Mouse (Mus musculus): ENCODE measurements around the gene Wbp4. TPM values are rescaled to one million over a fixed set of nuclear protein-coding genes. Genes with fewer than 3 reads are reported as not detected.
"Not testable (repeated sequence)": the region's sequence is repeated elsewhere in the genome, so short reads cannot be mapped to it uniquely, and the experiment has no call there.

Wbp4 gene
- polyA plus RNA-seq, 1 experiment from 2014 or later = 46.8 TPM

DNA sequence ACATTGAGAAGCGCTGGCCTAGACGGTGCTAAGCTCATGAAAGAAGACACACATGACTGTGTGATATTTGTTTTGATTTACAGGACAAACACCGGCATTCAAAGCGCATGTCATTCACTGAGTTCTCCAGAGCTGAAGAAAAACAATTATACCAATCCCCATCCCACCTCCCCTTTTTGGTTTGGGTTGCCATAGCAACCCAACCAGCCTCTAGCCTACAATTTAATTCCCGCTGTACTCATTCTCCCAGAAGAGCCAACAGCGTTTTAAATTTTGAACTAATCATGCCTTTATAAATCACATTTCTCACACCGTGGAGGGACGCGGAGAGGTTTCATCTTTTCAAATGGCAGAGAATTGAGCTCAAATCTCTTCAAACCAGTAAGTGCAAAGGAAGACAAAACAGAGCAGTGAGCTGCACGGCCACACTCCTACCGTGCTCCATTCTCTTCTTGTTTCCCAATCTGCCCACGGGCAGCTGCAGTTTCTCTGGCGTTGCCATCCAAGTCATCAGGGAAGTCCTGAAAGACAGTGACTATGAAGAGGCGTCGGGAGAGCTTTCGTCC is 36.2 kb downstream of the Wbp4 start:
- no peak overlapping the region for H3K9ac ChIP-seq (ENCODE audit: low read depth, low read length)
- 75% methylated on average over 16 of the region's 16 CpGs for WGBS
- H3K27ac ChIP-seq = no peak overlapping the region
- H3K27me3 ChIP-seq (ENCODE audit: insufficient read depth, low read length) = no peaks in the 10 kb centered on the region
- no peak overlapping the region for H3K4me2 ChIP-seq (ENCODE audit: low read length)
- no peak for TF ChIP-seq CTCF (IDR thresholded peaks at IDR 0.05; ENCODE audit: low read depth)
- H3K4me1 ChIP-seq (replicated peaks; ENCODE audit: insufficient read depth, low read length) = no peaks in the 10 kb centered on the region
- ATAC-seq (replicated peaks; ENCODE audit: low FRiP score, low read depth) = no peak
- no peak for DNase-seq (ENCODE audit: low spot score)
- no peak overlapping the region for H3K4me3 ChIP-seq (replicated peaks; ENCODE audit: low read depth, low read length)
- no peaks in the 10 kb centered on the region for H3K36me3 ChIP-seq (ENCODE audit: insufficient read depth, low read length)
- H3K9me3 ChIP-seq (replicated peaks; ENCODE audit: low read length) = no peaks in the 10 kb centered on the region

- no peak for TF ChIP-seq CTCF (IDR thresholded peaks at IDR 0.05; ENCODE audit: low read depth)
- Histone ChIP-seq H3K27ac (no peak overlapping the region), H3K4me3 (replicated peaks; ENCODE audit: low read depth, low read length) (no peak overlapping the region), H3K4me1 (replicated peaks; ENCODE audit: insufficient read depth, low read length) (no peaks in the 10 kb centered on the region), H3K9ac (ENCODE audit: low read depth, low read length) (no peak overlapping the region), H3K9me3 (replicated peaks; ENCODE audit: low read length) (no peaks in the 10 kb centered on the region), H3K27me3 (ENCODE audit: insufficient read depth, low read length) (no peaks in the 10 kb centered on the region), H3K36me3 (ENCODE audit: insufficient read depth, low read length) (no peaks in the 10 kb centered on the region), H3K4me2 (ENCODE audit: low read length) (no peak overlapping the region)
- DNase-seq (ENCODE audit: low spot score) (no peak), ATAC-seq (replicated peaks; ENCODE audit: low FRiP score, low read depth) (no peak)
- 92% methylated on average over 9 of the region's 9 CpGs for WGBS
These were observed 36.7 kb downstream of the Wbp4 start for GRCm38 (mm10) chr14:79444601-79445000.

DNA sequence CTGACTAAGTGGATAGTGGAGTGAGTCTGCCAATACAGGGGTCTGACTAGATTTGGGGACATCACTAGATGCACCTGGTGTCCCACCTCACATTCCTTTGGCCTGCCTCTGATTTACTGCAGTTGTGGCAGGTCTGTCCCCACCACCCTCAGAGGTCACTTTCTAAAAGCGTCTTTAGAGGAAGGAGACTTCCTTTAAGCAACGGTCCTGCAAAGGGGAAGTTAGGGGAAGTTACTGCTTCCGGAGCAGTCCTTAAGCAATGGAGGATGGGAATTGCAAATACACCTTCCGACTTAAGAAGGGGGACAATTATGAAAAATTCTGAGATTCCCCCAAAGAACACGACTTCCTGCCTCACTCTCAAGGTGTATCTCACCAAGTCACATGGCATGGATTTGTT is 39.9 kb downstream of the Wbp4 start:
- no peak for TF ChIP-seq CTCF (IDR thresholded peaks at IDR 0.05; ENCODE audit: low read depth)
- 71% methylated on average over 5 of the region's 5 CpGs for WGBS
- DNase-seq (ENCODE audit: low spot score) (no peak), ATAC-seq (replicated peaks; ENCODE audit: low FRiP score, low read depth) (no peak)
- no peaks in the 10 kb centered on the region for H3K36me3 ChIP-seq (ENCODE audit: insufficient read depth, low read length)
- H3K27me3 ChIP-seq (ENCODE audit: insufficient read depth, low read length) = no peaks in the 10 kb centered on the region
- no peak overlapping the region for H3K27ac ChIP-seq
- no peak overlapping the region for H3K9ac ChIP-seq (ENCODE audit: low read depth, low read length)
- H3K4me3 ChIP-seq (replicated peaks; ENCODE audit: low read depth, low read length) = no peak overlapping the region
- no peaks in the 10 kb centered on the region for H3K4me1 ChIP-seq (replicated peaks; ENCODE audit: insufficient read depth, low read length)
- H3K4me2 ChIP-seq (ENCODE audit: low read length) = no peak overlapping the region
- H3K9me3 ChIP-seq (replicated peaks; ENCODE audit: low read length) = no peaks in the 10 kb centered on the region

GRCm38 (mm10) chr14:79440655-79441054 is 40.7 kb downstream of the Wbp4 start:
- no peak overlapping the region for H3K9ac ChIP-seq (ENCODE audit: low read depth, low read length)
- no peak overlapping the region for H3K27ac ChIP-seq
- H3K27me3 ChIP-seq (ENCODE audit: insufficient read depth, low read length) = no peaks in the 10 kb centered on the region
- ATAC-seq (replicated peaks; ENCODE audit: low FRiP score, low read depth) (no peak), DNase-seq (ENCODE audit: low spot score) (no peak)
- no peak overlapping the region for H3K4me3 ChIP-seq (replicated peaks; ENCODE audit: low read depth, low read length)
- H3K36me3 ChIP-seq (ENCODE audit: insufficient read depth, low read length) = no peaks in the 10 kb centered on the region
- no peak for TF ChIP-seq CTCF (IDR thresholded peaks at IDR 0.05; ENCODE audit: low read depth)
- WGBS = 80% methylated on average over 2 of the region's 2 CpGs
- H3K4me2 ChIP-seq (ENCODE audit: low read length) = no peak overlapping the region
- no peaks in the 10 kb centered on the region for H3K9me3 ChIP-seq (replicated peaks; ENCODE audit: low read length)
- no peaks in the 10 kb centered on the region for H3K4me1 ChIP-seq (replicated peaks; ENCODE audit: insufficient read depth, low read length)

DNA sequence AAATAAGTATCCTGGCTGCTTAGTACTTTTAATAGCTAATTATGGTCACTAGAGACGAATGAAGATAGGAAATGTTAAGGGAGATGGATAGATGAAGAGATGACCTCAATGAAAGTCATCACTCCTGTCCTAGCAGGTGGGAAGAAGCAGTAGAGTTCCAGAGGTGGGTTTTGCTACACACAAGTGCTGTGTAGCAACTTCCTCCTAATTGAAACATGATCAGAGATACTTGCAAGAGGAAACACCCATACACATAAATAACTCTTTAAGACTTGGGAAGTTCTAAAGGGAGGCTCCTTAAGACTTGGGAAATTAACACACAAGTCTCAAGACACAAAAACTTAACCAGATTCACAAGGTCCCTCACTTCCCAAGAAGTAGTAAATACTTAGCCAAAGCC is 47.3 kb downstream of the Wbp4 start:
- H3K4me3 ChIP-seq (replicated peaks; ENCODE audit: low read depth, low read length) = no peak overlapping the region
- H3K4me2 ChIP-seq (ENCODE audit: low read length) = no peak overlapping the region
- H3K27ac ChIP-seq = no peak overlapping the region
- DNase-seq (ENCODE audit: low spot score) (no peak), ATAC-seq (replicated peaks; ENCODE audit: low FRiP score, low read depth) (no peak)
- TF ChIP-seq CTCF (IDR thresholded peaks at IDR 0.05; ENCODE audit: low read depth) = no peak
- 76% methylated on average over 1 of the region's 1 CpGs for WGBS
- H3K4me1 ChIP-seq (replicated peaks; ENCODE audit: insufficient read depth, low read length) = no peaks in the 10 kb centered on the region
- no peaks in the 10 kb centered on the region for H3K36me3 ChIP-seq (ENCODE audit: insufficient read depth, low read length)
- no peaks in the 10 kb centered on the region for H3K9me3 ChIP-seq (replicated peaks; ENCODE audit: low read length)
- H3K9ac ChIP-seq (ENCODE audit: low read depth, low read length) = no peak overlapping the region
- no peaks in the 10 kb centered on the region for H3K27me3 ChIP-seq (ENCODE audit: insufficient read depth, low read length)

GRCm38 (mm10) chr14:79426730-79427365 is 54.5 kb downstream of the Wbp4 start:
- Histone ChIP-seq H3K4me2 (ENCODE audit: low read length) (peak overlapping the region; percentile 50), H3K9ac (ENCODE audit: low read depth, low read length) (peak overlapping the region; percentile 54), H3K27ac (peak overlapping the region; percentile 81), H3K4me3 (replicated peaks; ENCODE audit: low read depth, low read length) (peak overlapping the region; percentile 36)
- WGBS = 84% methylated on average over 5 of the region's 59 CpGs
- H3K36me3 ChIP-seq (ENCODE audit: insufficient read depth, low read length); H3K9me3 ChIP-seq (replicated peaks; ENCODE audit: low read length); DNase-seq (ENCODE audit: low spot score); H3K4me1 ChIP-seq (replicated peaks; ENCODE audit: insufficient read depth, low read length); H3K27me3 ChIP-seq (ENCODE audit: insufficient read depth, low read length): not testable (repeated sequence)
- ATAC-seq (replicated peaks; ENCODE audit: low FRiP score, low read depth) = peak; percentile 5; the same call in 1 of the 2 replicates
